Mouse (Mus musculus) frontal cortex, adult 2 months (tissue): ENCODE results near the gene Ncr1. TPM values are rescaled to one million over a fixed set of nuclear protein-coding genes. Genes with fewer than 3 reads are reported as not detected.
"Not testable (repeated sequence)": the region's sequence is repeated elsewhere in the genome, so short reads cannot be mapped to it uniquely, and the experiment has no call there.

Source experiments
- DNase-seq, 2 experiments: peaks; one replicate each; pipeline ENCODE4 v3.0.0; 2022; ENCODE audit warnings: low spot score in 1 of 2; ENCODE audit errors: extremely low spot score in 1 of 2
- polyA plus RNA-seq: library from polyadenylated mRNA; depleted of rRNA; stranded (reverse); fragments of >200 nt; gene quantifications from 2 replicates; pipeline ENCODE4 v1.2.3, GENCODE M21; 2012; rRNA removed

Ncr1 gene
- polyA plus RNA-seq: not detected in 2 replicates

DNA sequence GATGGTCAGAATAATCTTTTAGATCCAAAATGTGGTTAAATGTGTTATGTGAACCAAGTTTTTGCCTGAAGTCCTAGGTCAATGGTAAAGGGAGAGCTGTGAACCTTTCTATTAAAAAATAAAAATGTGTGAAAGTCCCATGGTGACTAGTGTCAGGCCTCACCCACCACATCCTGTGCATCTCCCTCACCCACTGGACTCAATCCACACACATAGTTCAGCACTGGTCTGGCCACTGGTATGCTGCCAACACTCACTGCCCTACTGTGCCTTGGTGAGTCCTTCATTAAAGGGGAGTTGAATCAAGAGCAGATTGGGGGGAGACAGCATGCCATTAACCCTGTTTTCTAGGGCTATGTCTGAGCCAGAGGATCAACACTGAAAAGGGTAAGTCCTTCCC, at the start of gene Ncr1:
TSS of gene Ncr1 (plus strand) at position 216 of the 400 bp plus-strand sequence.
- DNase-seq: no peak

DNA sequence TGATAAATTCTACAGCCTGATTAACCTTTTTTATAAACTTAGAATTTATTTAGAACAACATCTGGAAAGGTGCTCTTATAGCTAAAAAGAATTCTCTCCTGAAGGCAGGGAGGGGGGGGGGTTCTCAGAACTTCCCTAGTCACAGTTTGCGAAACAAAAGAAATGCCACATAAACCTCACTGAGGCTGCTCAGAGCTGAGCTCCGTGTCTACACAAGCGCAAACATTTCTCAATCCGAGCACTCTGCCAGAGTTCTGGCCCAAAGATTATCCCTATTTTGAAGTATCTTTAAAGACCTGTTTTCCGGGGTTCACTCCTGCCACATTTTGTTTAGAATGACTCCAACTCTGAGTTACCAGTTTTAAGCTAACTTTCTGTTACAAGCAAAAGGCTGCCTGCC, 44.9 kb upstream of the Ncr1 start:
- no peak for DNase-seq

DNA sequence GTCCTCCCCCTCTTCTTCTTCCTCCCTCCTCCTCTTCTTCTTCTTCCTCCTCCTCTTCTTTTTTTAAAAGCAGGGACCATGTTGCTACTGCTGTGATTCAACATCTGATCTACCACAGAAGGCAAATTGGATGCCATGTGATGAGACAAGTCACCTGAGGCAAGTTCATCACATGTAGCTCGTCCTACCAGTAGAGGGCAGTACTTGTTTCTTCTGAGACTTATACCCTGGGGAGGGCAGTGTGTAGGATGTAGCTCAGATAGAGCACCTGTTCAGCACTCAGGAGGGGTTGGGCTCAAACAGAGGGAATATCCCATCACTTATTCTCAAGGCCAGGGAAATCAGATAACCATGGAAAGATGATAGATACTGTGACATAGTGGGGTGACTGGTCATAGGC, 40.3 kb upstream of the Ncr1 start:
- DNase-seq: no peak

- DNase-seq: no peak
Measured at GRCm38 (mm10) chr7:4300166-4300565, 37.4 kb upstream of the Ncr1 start.

DNA sequence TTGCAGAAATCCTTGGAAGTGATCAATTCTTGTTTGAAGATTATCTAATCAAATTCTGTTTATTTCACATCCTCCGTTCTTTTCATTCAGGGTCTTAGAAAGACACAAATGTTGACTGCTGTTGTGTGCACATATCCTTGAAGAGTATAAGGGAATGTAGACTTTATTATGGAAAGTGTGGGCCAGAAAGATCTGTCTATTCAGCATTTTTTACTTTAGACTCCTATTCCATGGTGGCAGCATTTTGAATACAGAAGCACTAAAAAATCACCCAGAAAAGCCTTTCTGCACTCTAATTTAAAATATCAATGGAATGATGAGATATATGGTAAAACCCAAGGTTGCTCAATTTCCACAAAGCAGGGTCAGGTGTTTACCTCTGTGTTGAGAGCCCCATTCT, 34.1 kb upstream of the Ncr1 start:
- DNase-seq: no peak

GRCm38 (mm10) chr7:4313109-4313508, 24.4 kb upstream of the Ncr1 start:
- not testable (repeated sequence) for DNase-seq

GRCm38 (mm10) chr7:4313531-4313930, 24.0 kb upstream of the Ncr1 start:
- not testable (repeated sequence) for DNase-seq

GRCm38 (mm10) chr7:4323301-4323700, 14.2 kb upstream of the Ncr1 start:
- no peak for DNase-seq

DNA sequence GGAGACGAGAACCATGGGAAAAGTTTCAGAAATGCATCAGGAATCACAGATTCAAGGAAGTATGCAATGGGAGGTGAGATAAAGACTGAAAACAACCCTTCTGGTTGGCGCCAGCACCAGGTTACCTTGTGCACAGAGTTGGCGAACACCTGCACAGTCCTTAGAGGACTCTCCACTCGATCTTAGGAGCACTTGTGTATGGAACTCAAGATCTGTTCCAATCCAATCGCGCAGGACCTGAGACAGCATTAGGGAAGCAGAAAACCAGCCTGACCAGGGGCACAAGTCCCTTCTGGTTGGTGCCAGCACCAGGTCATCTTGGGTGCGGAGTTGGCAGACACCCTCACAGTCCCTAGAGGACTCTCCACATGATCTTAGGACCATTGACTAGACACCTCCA, 36.0 kb downstream of the Ncr1 start:
- no peak for DNase-seq

Other genes starting within 250 kb of the Ncr1 start
- gene Ttyh1, start 218.3 kb upstream of the Ncr1 start, polyA plus RNA-seq: 712 and 743 TPM in 2 replicates
- 641 and 654 TPM in 2 replicates for gene Leng8, start 200.7 kb upstream of the Ncr1 start, polyA plus RNA-seq
- gene Leng9, start 187.3 kb upstream of the Ncr1 start, polyA plus RNA-seq: 7.1 and 8.0 TPM in 2 replicates
- 3.5 and 3.9 TPM in 2 replicates for gene Cdc42ep5, start 172.9 kb upstream of the Ncr1 start, polyA plus RNA-seq
- gene Lilra5, start 100.0 kb upstream of the Ncr1 start, polyA plus RNA-seq: 0.06 and 0.18 TPM in 2 replicates
- gene Gp6, start 60.0 kb downstream of the Ncr1 start, polyA plus RNA-seq: 0.02 TPM in 1 of 2 replicates, not detected in the other
- 29.2 and 33.6 TPM in 2 replicates for gene Rdh13, start 107.9 kb downstream of the Ncr1 start, polyA plus RNA-seq
- 8.2 and 27.7 TPM in 2 replicates for gene Eps8l1, start 123.0 kb downstream of the Ncr1 start, polyA plus RNA-seq
- gene Ppp1r12c, start 164.0 kb downstream of the Ncr1 start, polyA plus RNA-seq: 102 and 135 TPM in 2 replicates
- gene Tnnt1, start 178.7 kb downstream of the Ncr1 start, polyA plus RNA-seq: 10.7 and 12.6 TPM in 2 replicates
- gene Tnni3, start 186.5 kb downstream of the Ncr1 start, polyA plus RNA-seq: 8.3 and 12.1 TPM in 2 replicates
- gene Dnaaf3, start 194.7 kb downstream of the Ncr1 start, polyA plus RNA-seq: 1.4 and 1.6 TPM in 2 replicates
- gene Syt5, start 209.8 kb downstream of the Ncr1 start, polyA plus RNA-seq: 185 and 235 TPM in 2 replicates